Mouse (Mus musculus): ENCODE results near the gene Lrrn1. TPM values are rescaled to one million over a fixed set of nuclear protein-coding genes. Genes with fewer than 3 reads are reported as not detected.

Gene Lrrn1
- total and polyA plus RNA-seq, 2 experiments from 2014 or later, result 58.1 to 73.5 TPM

DNA sequence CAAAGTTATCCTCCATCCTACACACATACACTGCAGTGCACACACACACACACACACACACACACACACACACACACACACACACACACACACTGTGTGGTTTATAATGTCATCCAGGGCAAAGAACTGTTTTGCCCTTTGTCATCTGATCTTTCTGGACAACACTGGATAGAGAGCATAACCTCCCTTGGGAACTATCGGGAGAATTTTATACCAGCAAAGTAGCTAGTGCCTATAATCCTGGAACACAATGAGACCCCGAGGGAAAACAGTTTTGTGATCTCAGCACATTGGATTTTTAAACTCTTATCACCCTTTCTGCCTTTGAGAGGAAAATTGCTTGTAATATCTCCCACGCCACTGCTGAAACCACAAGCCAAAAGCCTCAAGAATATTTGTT lies 45.8 kb downstream of the Lrrn1 start:
- TF ChIP-seq CTCF (IDR thresholded peaks at IDR 0.05; ENCODE audit: low read depth), result no peak
- no peak overlapping the region for H3K9ac ChIP-seq (replicated peaks; ENCODE audit: low read length)
- 74% methylated on average over 3 of the region's 3 CpGs for WGBS
- no peaks in the 10 kb centered on the region for H3K4me1 ChIP-seq (ENCODE audit: insufficient read depth, low read length)
- DNase-seq (ENCODE audit: low spot score), result no peak
- H3K27ac ChIP-seq, result no peak overlapping the region
- no peak overlapping the region for H3K4me2 ChIP-seq (ENCODE audit: low read depth, low read length)
- H3K36me3 ChIP-seq (ENCODE audit: insufficient read depth, low read length), result no peaks in the 10 kb centered on the region
- no peak for ATAC-seq
- no peaks in the 10 kb centered on the region for H3K27me3 ChIP-seq (ENCODE audit: insufficient read depth, low read length)
- no peak overlapping the region for H3K4me3 ChIP-seq (ENCODE audit: low read length)
- H3K9me3 ChIP-seq (ENCODE audit: low read length), result no peaks in the 10 kb centered on the region

GRCm38 (mm10) chr6:107577309-107577708 lies 47.7 kb downstream of the Lrrn1 start:
- no peak for TF ChIP-seq CTCF (IDR thresholded peaks at IDR 0.05; ENCODE audit: low read depth)
- WGBS, result over 99% methylated on average over 8 of the region's 8 CpGs
- no peak for DNase-seq (ENCODE audit: low spot score)
- ATAC-seq, result no peak
- Histone ChIP-seq H3K36me3 (ENCODE audit: insufficient read depth, low read length) (no peaks in the 10 kb centered on the region), H3K4me1 (ENCODE audit: insufficient read depth, low read length) (no peaks in the 10 kb centered on the region), H3K9ac (replicated peaks; ENCODE audit: low read length) (no peak overlapping the region), H3K27ac (no peak overlapping the region), H3K4me3 (ENCODE audit: low read length) (no peak overlapping the region), H3K27me3 (ENCODE audit: insufficient read depth, low read length) (no peaks in the 10 kb centered on the region), H3K4me2 (ENCODE audit: low read depth, low read length) (no peak overlapping the region), H3K9me3 (ENCODE audit: low read length) (no peaks in the 10 kb centered on the region)

DNA sequence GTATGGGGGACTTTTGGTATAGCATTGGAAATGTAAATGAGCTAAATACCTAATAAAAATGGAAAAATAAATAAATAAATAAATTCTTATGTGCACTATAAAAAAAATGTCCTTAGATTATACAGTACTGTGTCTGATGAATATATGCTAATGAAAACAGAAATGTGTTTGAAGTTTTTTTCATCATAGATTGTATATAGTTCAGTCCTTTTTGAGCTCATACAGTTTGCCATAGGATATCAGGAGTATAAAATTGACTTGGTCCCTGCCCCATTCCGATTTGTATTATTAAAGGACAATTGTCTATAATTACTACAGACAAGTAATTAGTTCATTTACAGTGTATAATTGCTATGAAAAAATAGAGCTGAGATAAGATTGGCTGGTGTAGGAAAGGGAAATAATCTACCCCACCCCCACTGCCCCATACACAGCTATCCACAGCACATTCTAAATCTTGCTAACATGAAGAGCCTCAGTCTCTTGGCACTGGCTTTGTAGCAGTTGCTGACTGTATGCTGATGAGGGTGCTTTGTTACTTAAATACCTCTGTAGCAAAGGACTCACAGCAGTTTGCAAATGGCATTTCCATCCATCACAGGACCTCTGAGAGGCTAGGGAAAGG lies 54.3 kb downstream of the Lrrn1 start:
- Histone ChIP-seq H3K4me2 (ENCODE audit: low read depth, low read length) (no peak overlapping the region), H3K36me3 (ENCODE audit: insufficient read depth, low read length) (no peaks in the 10 kb centered on the region), H3K9ac (replicated peaks; ENCODE audit: low read length) (no peak overlapping the region), H3K4me1 (ENCODE audit: insufficient read depth, low read length) (no peaks in the 10 kb centered on the region), H3K9me3 (ENCODE audit: low read length) (no peaks in the 10 kb centered on the region), H3K27me3 (ENCODE audit: insufficient read depth, low read length) (no peaks in the 10 kb centered on the region), H3K27ac (no peak overlapping the region), H3K4me3 (ENCODE audit: low read length) (no peak overlapping the region)
- ATAC-seq (no peak), DNase-seq (ENCODE audit: low spot score) (no peak)
- 77% methylated on average over 1 of the region's 1 CpGs for WGBS
- no peak for TF ChIP-seq CTCF (IDR thresholded peaks at IDR 0.05; ENCODE audit: low read depth)

- Histone ChIP-seq H3K9ac (replicated peaks; ENCODE audit: low read length) (no peak overlapping the region), H3K4me3 (ENCODE audit: low read length) (no peak overlapping the region), H3K36me3 (ENCODE audit: insufficient read depth, low read length) (no peaks in the 10 kb centered on the region), H3K9me3 (ENCODE audit: low read length) (no peaks in the 10 kb centered on the region), H3K4me2 (ENCODE audit: low read depth, low read length) (no peak overlapping the region), H3K27ac (no peak overlapping the region), H3K27me3 (ENCODE audit: insufficient read depth, low read length) (no peaks in the 10 kb centered on the region), H3K4me1 (ENCODE audit: insufficient read depth, low read length) (no peaks in the 10 kb centered on the region)
- DNase-seq (ENCODE audit: low spot score) (no peak), ATAC-seq (no peak)
- no peak for TF ChIP-seq CTCF (IDR thresholded peaks at IDR 0.05; ENCODE audit: low read depth)
Observed at GRCm38 (mm10) chr6:107605151-107605550, 75.6 kb downstream of the Lrrn1 start.

DNA sequence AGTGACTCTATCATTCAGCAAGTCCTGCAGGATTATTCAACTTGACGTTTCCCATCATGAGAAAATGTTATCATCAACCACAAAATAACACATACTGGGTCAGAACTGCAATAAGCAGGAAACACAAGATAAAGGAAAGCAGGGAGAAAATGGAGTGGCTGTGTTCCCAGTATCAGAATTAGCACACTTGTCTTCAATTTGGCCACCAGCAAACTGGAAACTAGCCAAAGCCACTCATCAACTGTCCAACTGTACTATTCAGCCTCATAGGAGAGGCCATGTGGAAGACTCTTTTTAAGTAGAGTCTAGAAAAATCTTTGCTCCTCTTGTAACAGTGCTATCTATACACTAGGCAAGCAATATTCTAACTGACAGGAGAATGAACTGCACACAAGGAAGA lies 84.7 kb downstream of the Lrrn1 start:
- no peak for TF ChIP-seq CTCF (IDR thresholded peaks at IDR 0.05; ENCODE audit: low read depth)
- H3K4me2 ChIP-seq (ENCODE audit: low read depth, low read length), result no peak overlapping the region
- no peaks in the 10 kb centered on the region for H3K4me1 ChIP-seq (ENCODE audit: insufficient read depth, low read length)
- H3K9ac ChIP-seq (replicated peaks; ENCODE audit: low read length), result no peak overlapping the region
- no peaks in the 10 kb centered on the region for H3K9me3 ChIP-seq (ENCODE audit: low read length)
- no peak overlapping the region for H3K27ac ChIP-seq
- no peak overlapping the region for H3K4me3 ChIP-seq (ENCODE audit: low read length)
- no peaks in the 10 kb centered on the region for H3K36me3 ChIP-seq (ENCODE audit: insufficient read depth, low read length)
- no peaks in the 10 kb centered on the region for H3K27me3 ChIP-seq (ENCODE audit: insufficient read depth, low read length)
- no peak for ATAC-seq
- DNase-seq (ENCODE audit: low spot score), result peak; percentile 48
- 35% methylated on average over 1 of the region's 1 CpGs for WGBS
